Mouse (Mus musculus): ENCODE measurements around the gene Ostf1. TPM values are rescaled to one million over a fixed set of nuclear protein-coding genes. Genes with fewer than 3 reads are reported as not detected.

The Ostf1 gene
- polyA plus RNA-seq, 1 experiment from 2014 or later = 106 TPM

- H3K4me1 ChIP-seq (ENCODE audit: control insufficient read depth, insufficient read depth, low read length) = 0 out of 2 replicates have a peak, but pooled peaks cover 7% of the 10 kb centered on the region
- no peaks in the 10 kb centered on the region for H3K27me3 ChIP-seq (replicated peaks; ENCODE audit: control insufficient read depth, insufficient read depth, low read length)
- WGBS = 58% methylated on average over 13 of the region's 13 CpGs
- no peak overlapping the region; the same call in 1 of the 2 replicates for H3K27ac ChIP-seq (ENCODE audit: low read length)
- ATAC-seq = no peak
- no peaks in the 10 kb centered on the region for H3K36me3 ChIP-seq (ENCODE audit: control insufficient read depth, insufficient read depth, low read length)
- H3K9me3 ChIP-seq (ENCODE audit: control insufficient read depth, low read length) = no peaks in the 10 kb centered on the region
- H3K4me3 ChIP-seq (ENCODE audit: low read length) = peak overlapping the region; percentile 85
- H3K9ac ChIP-seq (ENCODE audit: low read depth, low read length) = peak overlapping the region; percentile 75
- H3K4me2 ChIP-seq (ENCODE audit: low read depth, low read length) = peak overlapping the region; percentile 76
These were observed 885 bp upstream of the Ostf1 start for GRCm38 (mm10) chr19:18632231-18633185.

GRCm38 (mm10) chr19:18631161-18631643 is 421 bp downstream of the Ostf1 start:
- H3K4me1 ChIP-seq (ENCODE audit: control insufficient read depth, insufficient read depth, low read length) = 0 out of 2 replicates have a peak, but pooled peaks cover 7% of the 10 kb centered on the region
- ATAC-seq = peak; percentile 82
- no peaks in the 10 kb centered on the region for H3K27me3 ChIP-seq (replicated peaks; ENCODE audit: control insufficient read depth, insufficient read depth, low read length)
- H3K9me3 ChIP-seq (ENCODE audit: control insufficient read depth, low read length) = no peaks in the 10 kb centered on the region
- no peaks in the 10 kb centered on the region for H3K36me3 ChIP-seq (ENCODE audit: control insufficient read depth, insufficient read depth, low read length)
- under 1% methylated on average over 40 of the region's 40 CpGs for WGBS
- H3K4me3 ChIP-seq (ENCODE audit: low read length) = peak overlapping the region; percentile 85
- H3K9ac ChIP-seq (ENCODE audit: low read depth, low read length) = peak overlapping the region; percentile 75
- H3K27ac ChIP-seq (ENCODE audit: low read length) = peak overlapping the region; percentile 92
- H3K4me2 ChIP-seq (ENCODE audit: low read depth, low read length) = peak overlapping the region; percentile 76

GRCm38 (mm10) chr19:18630221-18631119 is 1.2 kb downstream of the Ostf1 start:
- Histone ChIP-seq H3K4me3 (ENCODE audit: low read length) (peak overlapping the region; percentile 85), H3K9me3 (ENCODE audit: control insufficient read depth, low read length) (no peaks in the 10 kb centered on the region), H3K36me3 (ENCODE audit: control insufficient read depth, insufficient read depth, low read length) (no peaks in the 10 kb centered on the region), H3K4me1 (ENCODE audit: control insufficient read depth, insufficient read depth, low read length) (0 out of 2 replicates have a peak, but pooled peaks cover 7% of the 10 kb centered on the region), H3K4me2 (ENCODE audit: low read depth, low read length) (peak overlapping the region; percentile 76), H3K9ac (ENCODE audit: low read depth, low read length) (peak overlapping the region; percentile 75), H3K27me3 (replicated peaks; ENCODE audit: control insufficient read depth, insufficient read depth, low read length) (no peaks in the 10 kb centered on the region), H3K27ac (ENCODE audit: low read length) (peak overlapping the region; percentile 92)
- ATAC-seq = no peak
- 13% methylated on average over 17 of the region's 17 CpGs for WGBS

- Histone ChIP-seq H3K9ac (ENCODE audit: low read depth, low read length) (no peak overlapping the region), H3K36me3 (ENCODE audit: control insufficient read depth, insufficient read depth, low read length) (no peaks in the 10 kb centered on the region), H3K4me1 (ENCODE audit: control insufficient read depth, insufficient read depth, low read length) (0 out of 2 replicates have a peak, but pooled peaks cover 7% of the 10 kb centered on the region), H3K4me2 (ENCODE audit: low read depth, low read length) (no peak overlapping the region), H3K9me3 (ENCODE audit: control insufficient read depth, low read length) (no peaks in the 10 kb centered on the region), H3K4me3 (ENCODE audit: low read length) (no peak overlapping the region), H3K27ac (ENCODE audit: low read length) (no peak overlapping the region), H3K27me3 (replicated peaks; ENCODE audit: control insufficient read depth, insufficient read depth, low read length) (no peaks in the 10 kb centered on the region)
- whole genome bisulfite sequencing = 57% methylated on average over 1 of the region's 1 CpGs
- ATAC-seq = no peak
These were observed 2.0 kb downstream of the Ostf1 start for GRCm38 (mm10) chr19:18629589-18629988.

- Histone ChIP-seq H3K4me1 (ENCODE audit: control insufficient read depth, insufficient read depth, low read length) (no peaks in the 10 kb centered on the region), H3K9ac (ENCODE audit: low read depth, low read length) (no peak overlapping the region), H3K27me3 (replicated peaks; ENCODE audit: control insufficient read depth, insufficient read depth, low read length) (no peaks in the 10 kb centered on the region), H3K27ac (ENCODE audit: low read length) (no peak overlapping the region), H3K4me2 (ENCODE audit: low read depth, low read length) (no peak overlapping the region), H3K36me3 (ENCODE audit: control insufficient read depth, insufficient read depth, low read length) (no peaks in the 10 kb centered on the region), H3K9me3 (ENCODE audit: control insufficient read depth, low read length) (no peaks in the 10 kb centered on the region), H3K4me3 (ENCODE audit: low read length) (no peak overlapping the region)
- WGBS = 74% methylated on average over 2 of the region's 2 CpGs
- no peak for ATAC-seq
These were observed 7.7 kb downstream of the Ostf1 start for GRCm38 (mm10) chr19:18623894-18624293.

GRCm38 (mm10) chr19:18619691-18620090 is 11.9 kb downstream of the Ostf1 start:
- Histone ChIP-seq H3K4me1 (ENCODE audit: control insufficient read depth, insufficient read depth, low read length) (no peaks in the 10 kb centered on the region), H3K27ac (ENCODE audit: low read length) (no peak overlapping the region), H3K36me3 (ENCODE audit: control insufficient read depth, insufficient read depth, low read length) (no peaks in the 10 kb centered on the region), H3K9me3 (ENCODE audit: control insufficient read depth, low read length) (no peaks in the 10 kb centered on the region), H3K4me2 (ENCODE audit: low read depth, low read length) (no peak overlapping the region), H3K27me3 (replicated peaks; ENCODE audit: control insufficient read depth, insufficient read depth, low read length) (no peaks in the 10 kb centered on the region), H3K4me3 (ENCODE audit: low read length) (no peak overlapping the region), H3K9ac (ENCODE audit: low read depth, low read length) (no peak overlapping the region)
- ATAC-seq = peak; percentile 48
- WGBS = 96% methylated on average over 1 of the region's 1 CpGs

- 69% methylated on average over 5 of the region's 5 CpGs for WGBS
- Histone ChIP-seq H3K9ac (ENCODE audit: low read depth, low read length) (no peak overlapping the region), H3K36me3 (ENCODE audit: control insufficient read depth, insufficient read depth, low read length) (no peaks in the 10 kb centered on the region), H3K4me3 (ENCODE audit: low read length) (no peak overlapping the region), H3K4me2 (ENCODE audit: low read depth, low read length) (no peak overlapping the region), H3K9me3 (ENCODE audit: control insufficient read depth, low read length) (no peaks in the 10 kb centered on the region), H3K27me3 (replicated peaks; ENCODE audit: control insufficient read depth, insufficient read depth, low read length) (no peaks in the 10 kb centered on the region), H3K4me1 (ENCODE audit: control insufficient read depth, insufficient read depth, low read length) (no peaks in the 10 kb centered on the region), H3K27ac (ENCODE audit: low read length) (no peak overlapping the region)
- ATAC-seq = no peak
These were observed 12.6 kb downstream of the Ostf1 start for GRCm38 (mm10) chr19:18619060-18619459.

- Histone ChIP-seq H3K4me3 (ENCODE audit: low read length) (no peak overlapping the region), H3K36me3 (ENCODE audit: control insufficient read depth, insufficient read depth, low read length) (no peaks in the 10 kb centered on the region), H3K4me2 (ENCODE audit: low read depth, low read length) (no peak overlapping the region), H3K9ac (ENCODE audit: low read depth, low read length) (no peak overlapping the region), H3K27ac (ENCODE audit: low read length) (no peak overlapping the region), H3K9me3 (ENCODE audit: control insufficient read depth, low read length) (no peaks in the 10 kb centered on the region), H3K27me3 (replicated peaks; ENCODE audit: control insufficient read depth, insufficient read depth, low read length) (no peaks in the 10 kb centered on the region), H3K4me1 (ENCODE audit: control insufficient read depth, insufficient read depth, low read length) (no peaks in the 10 kb centered on the region)
- 86% methylated on average over 1 of the region's 1 CpGs for WGBS
- ATAC-seq = no peak
These were observed 14.1 kb downstream of the Ostf1 start for GRCm38 (mm10) chr19:18617504-18617903.

All from intestine, embryonic 16.5 days (tissue).